Mouse (Mus musculus) adrenal gland, adult 2 months (tissue): ENCODE measurements around the gene Gramd1a. TPM values are rescaled to one million over a fixed set of nuclear protein-coding genes. Genes with fewer than 3 reads are reported as not detected.

Experiments
- DNase-seq: peaks from one replicate; pipeline ENCODE4 v3.0.0; 2021
- polyA plus RNA-seq: library from polyadenylated mRNA; depleted of rRNA; stranded (reverse); fragments of >200 nt; gene quantifications from 2 replicates; pipeline ENCODE4 v1.2.3, GENCODE M21; 2012
- total RNA-seq, 2 experiments: library from RNA; stranded (reverse); gene quantifications; 2 replicates each; pipeline ENCODE4 v1.2.3; 2021

Gramd1a gene
- total and polyA plus RNA-seq, 3 experiments = 38.5 to 246 (median 50.1) TPM

GRCm38 (mm10) chr7:31151301-31152241, 4.1 kb downstream of the Gramd1a start:
- DNase-seq = peak; percentile 73

GRCm38 (mm10) chr7:31150566-31151300, 5.0 kb downstream of the Gramd1a start:
- DNase-seq = peak; percentile 96

- no peak for DNase-seq
Observed at GRCm38 (mm10) chr7:31149751-31150565, 5.7 kb downstream of the Gramd1a start.

GRCm38 (mm10) chr7:31149271-31149670, 6.4 kb downstream of the Gramd1a start:
- no peak for DNase-seq

- peak; percentile 83 for DNase-seq
Observed at GRCm38 (mm10) chr7:31148756-31149155, 6.9 kb downstream of the Gramd1a start.

GRCm38 (mm10) chr7:31148086-31148485, 7.6 kb downstream of the Gramd1a start:
- peak; percentile 42 for DNase-seq

GRCm38 (mm10) chr7:31145596-31146160, 10.0 kb downstream of the Gramd1a start:
- DNase-seq = no peak

- DNase-seq = no peak
Observed at GRCm38 (mm10) chr7:31144886-31145285, 10.8 kb downstream of the Gramd1a start.

- no peak for DNase-seq
Observed at GRCm38 (mm10) chr7:31140941-31141340, 14.8 kb downstream of the Gramd1a start.

- DNase-seq = no peak
Observed at GRCm38 (mm10) chr7:31140302-31140701, 15.4 kb downstream of the Gramd1a start.

GRCm38 (mm10) chr7:31139765-31140164, 15.9 kb downstream of the Gramd1a start:
- peak; percentile 75 for DNase-seq

GRCm38 (mm10) chr7:31135717-31136116, 20.0 kb downstream of the Gramd1a start:
- peak; percentile 66 for DNase-seq

GRCm38 (mm10) chr7:31131866-31132265, 23.8 kb downstream of the Gramd1a start:
- peak; percentile 69 for DNase-seq

GRCm38 (mm10) chr7:31130841-31131240, 24.9 kb downstream of the Gramd1a start:
- DNase-seq = peak; percentile 70

GRCm38 (mm10) chr7:31130197-31130596, 25.5 kb downstream of the Gramd1a start:
- no peak for DNase-seq

- DNase-seq = no peak
Observed at GRCm38 (mm10) chr7:31128157-31128705, 27.5 kb downstream of the Gramd1a start.

GRCm38 (mm10) chr7:31126851-31127724, 28.6 kb downstream of the Gramd1a start, which contains the start of gene Scn1b:
TSS of gene Scn1b (minus strand) at chr7:31127003.
- DNase-seq = peak; percentile 86

- DNase-seq = no peak
Observed at GRCm38 (mm10) chr7:31126211-31126751, 29.4 kb downstream of the Gramd1a start.

GRCm38 (mm10) chr7:31125116-31125515, 30.6 kb downstream of the Gramd1a start:
- no peak for DNase-seq

GRCm38 (mm10) chr7:31124381-31124780, 31.3 kb downstream of the Gramd1a start:
- DNase-seq = no peak
